In genomic region chr3:104788075-104788474, GRCm38 (mm10) we compare ENCODE assay signal across 8 mouse cellular contexts. TPM values are rescaled to one million over a fixed set of nuclear protein-coding genes. Genes with fewer than 3 reads are reported as not detected.
DNase-seq lines count a peak whose midpoint lies in the region; ATAC-seq and TF ChIP-seq lines count a peak whose summit lies in the region.

Gene Rhoc, plus strand, starts transcription at chr3:104788375.

- no peaks in the 10 kb centered on the region for H3K79me2 ChIP-seq in heart, adult 2 months (replicated peaks; ENCODE audit: control insufficient read depth, insufficient read depth, low read length)

- intact Hi-C loops in heart, adult 2 months (cut with DNase I): loop anchor here (1.0 to 5.0 kb wide), 3 partner anchors 30 to 179 kb away; partner anchors contain the start of genes Capza1, Mov10 and St7l

- peak within 1 kb of the TSS; percentile 80 for H3K9ac ChIP-seq in heart, adult 2 months (ENCODE audit: low read depth, low read length)
- H3K9ac ChIP-seq in intestine, embryonic 16.5 days (ENCODE audit: low read depth, low read length): peak within 1 kb of the TSS; percentile 81
- peak within 1 kb of the TSS; percentile 72 for H3K9ac ChIP-seq in midbrain, embryonic 13.5 days (replicated peaks)

- WGBS in heart, adult 2 months: 22% methylated on average over 3 of the region's 3 CpGs
- WGBS in intestine, embryonic 16.5 days: 26% methylated on average over 3 of the region's 3 CpGs
- 27% methylated on average over 3 of the region's 3 CpGs for WGBS in midbrain, embryonic 13.5 days

- no peaks in the 10 kb centered on the region for H3K9me3 ChIP-seq in intestine, embryonic 16.5 days (ENCODE audit: control insufficient read depth, low read length)
- no peaks in the 10 kb centered on the region for H3K9me3 ChIP-seq in midbrain, embryonic 13.5 days

- H3K4me3 ChIP-seq in heart, adult 2 months: peak within 1 kb of the TSS; percentile 79
- H3K4me3 ChIP-seq in intestine, embryonic 16.5 days (ENCODE audit: low read length): peak within 1 kb of the TSS; percentile 76
- peak within 1 kb of the TSS; percentile 56 for H3K4me3 ChIP-seq in midbrain, embryonic 13.5 days (replicated peaks)

- H3K27ac ChIP-seq in heart, adult 2 months: peak within 1 kb of the TSS; percentile 96
- peak within 1 kb of the TSS; percentile 92 for H3K27ac ChIP-seq in intestine, embryonic 16.5 days (ENCODE audit: low read length)
- H3K27ac ChIP-seq in midbrain, embryonic 13.5 days: 0 out of 2 replicates have a peak within 1 kb of the TSS, but pooled peaks have one; percentile 7

- TF ChIP-seq CTCF in heart, adult 2 months (IDR thresholded peaks at IDR 0.05): no peak

- H3K27me3 ChIP-seq in heart, adult 2 months (ENCODE audit: control insufficient read depth, insufficient read depth, low read length): no peaks in the 10 kb centered on the region
- H3K27me3 ChIP-seq in intestine, embryonic 16.5 days (replicated peaks; ENCODE audit: control insufficient read depth, insufficient read depth, low read length): peaks cover 6% of the 10 kb centered on the region; the same call in 1 of the 2 replicates
- H3K27me3 ChIP-seq in midbrain, embryonic 13.5 days: peaks cover 66% of the 10 kb centered on the region

- H3K36me3 ChIP-seq in heart, adult 2 months (ENCODE audit: control insufficient read depth, insufficient read depth, low read length): peaks cover 5% of the 10 kb centered on the region
- H3K36me3 ChIP-seq in intestine, embryonic 16.5 days (ENCODE audit: control insufficient read depth, insufficient read depth, low read length): peaks cover 5% of the 10 kb centered on the region; the same call in 1 of the 2 replicates
- H3K36me3 ChIP-seq in midbrain, embryonic 13.5 days: no peaks in the 10 kb centered on the region

- peaks cover 23% of the 10 kb centered on the region for H3K4me1 ChIP-seq in heart, adult 2 months (ENCODE audit: control insufficient read depth, insufficient read depth, low read length)
- peaks cover 37% of the 10 kb centered on the region for H3K4me1 ChIP-seq in intestine, embryonic 16.5 days (ENCODE audit: control insufficient read depth, insufficient read depth, low read length)
- peaks cover 29% of the 10 kb centered on the region for H3K4me1 ChIP-seq in midbrain, embryonic 13.5 days (replicated peaks)

- ATAC-seq in intestine, embryonic 16.5 days: no peak
- no peak for ATAC-seq in midbrain, embryonic 13.5 days
- ATAC-seq in granulocyte monocyte progenitor cell, adult 5-6 weeks (replicated peaks; ENCODE audit: poor library complexity, severe bottlenecking): no peak

- no peak for DNase-seq in heart, adult 2 months
- no peak for DNase-seq in heart, adult 9 months (ENCODE audit: low spot score in 2 of 2)
- DNase-seq in adrenal gland, adult 2 months: no peak
- DNase-seq in gastrocnemius, postnatal 10 days: no peak
- DNase-seq in thymus, postnatal 25 days: no peak

- TF ChIP-seq POLR2A in heart, adult 2 months (IDR thresholded peaks at IDR 0.05; ENCODE audit: insufficient read depth, low read depth, low read length): no peak

- no peak for TF ChIP-seq EP300 in heart, adult 2 months (IDR thresholded peaks at IDR 0.05; ENCODE audit: insufficient read depth, low read depth, low read length)

- peak within 1 kb of the TSS; percentile 80 for H3K4me2 ChIP-seq in intestine, embryonic 16.5 days (ENCODE audit: low read depth, low read length)
- H3K4me2 ChIP-seq in midbrain, embryonic 13.5 days (replicated peaks): peak within 1 kb of the TSS; percentile 93

RNA-seq across cellular contexts. Expression of gene Rhoc, which starts in this region (rescaled TPM):
- total RNA-seq in heart, adult 2 months (2021): 10 to 100 TPM; 83.8 to 89.9 TPM
- 85.3 and 101 TPM in 2 replicates for polyA plus RNA-seq in heart, adult 2 months (2012; rRNA removed)
- 100 to 1,000 TPM; 128 to 132 TPM for total RNA-seq in adrenal gland, adult 2 months (2021)
- polyA plus RNA-seq in adrenal gland, adult 2 months (2012; rRNA removed): 61.3 and 69.7 TPM in 2 replicates
- 100 to 1,000 TPM in 1 of 2 experiments, 10 to 100 TPM in 1; 96.3 to 130 TPM for total RNA-seq in gastrocnemius, postnatal 10 days (2021)
- polyA plus RNA-seq in intestine, embryonic 16.5 days (2015; fragmentation: Nextera tagmentation; extraction: Ambion mirVana): 171 and 184 TPM in 2 replicates
- polyA plus RNA-seq in midbrain, embryonic 13.5 days (2015; fragmentation: Nextera tagmentation; extraction: Ambion mirVana): 39.7 and 43.2 TPM in 2 replicates
- total RNA-seq in granulocyte monocyte progenitor cell, adult 5-6 weeks (2014; fragmentation: Nextera tagmentation): not detected in 2 replicates
- total RNA-seq in granulocyte monocyte progenitor cell, adult 5-6 weeks (2017): not detected in 2 replicates

Comparison
In these comparisons a context has a peak if more than half of its experiments do, and no peak if none do; other contexts are left out.
1. RNA of gene Rhoc (total RNA-seq): 128 to 132 TPM in adrenal gland, adult 2 months, 96.3 to 130 TPM in gastrocnemius, postnatal 10 days and 83.8 to 89.9 TPM in heart, adult 2 months; not detected in granulocyte monocyte progenitor cell, adult 5-6 weeks; every median in the first group is over 10 times any median in the second.
2. H3K27ac ChIP-seq: peak in every context shown above with its lines; median percentile 96 in heart, adult 2 months; 92 in intestine, embryonic 16.5 days; 7 in midbrain, embryonic 13.5 days.
3. Peak in every context shown above with its lines, with median percentiles within 50 percentile points of each other: H3K4me3 ChIP-seq and H3K9ac ChIP-seq.